Mouse (Mus musculus) urinary bladder, postnatal 25 days (tissue): ENCODE results near the gene Clec2d.
"Not testable (repeated sequence)": the region's sequence is repeated elsewhere in the genome, so short reads cannot be mapped to it uniquely, and the experiment has no call there.

Experiments used
- DNase-seq: peaks from one replicate; pipeline ENCODE4 v3.0.0; 2022; ENCODE audit warnings: low spot score

Gene Clec2d

GRCm38 (mm10) chr6:129180403-129181169 lies at the start of gene Clec2d:
TSS of gene Clec2d (plus strand) at chr6:129180615.
- DNase-seq = peak; percentile 56

GRCm38 (mm10) chr6:129132604-129133341 lies 47.6 kb upstream of the Clec2d start:
- DNase-seq = no peak

GRCm38 (mm10) chr6:129146812-129147211 lies 33.6 kb upstream of the Clec2d start:
- DNase-seq = no peak

GRCm38 (mm10) chr6:129160103-129160502 lies 20.3 kb upstream of the Clec2d start:
- no peak for DNase-seq

- DNase-seq = no peak
Observed at GRCm38 (mm10) chr6:129161136-129161535, 19.3 kb upstream of the Clec2d start.

- DNase-seq = no peak
Observed at GRCm38 (mm10) chr6:129161951-129162350, 18.5 kb upstream of the Clec2d start.

- DNase-seq = no peak
Observed at GRCm38 (mm10) chr6:129162587-129163159, 17.7 kb upstream of the Clec2d start.

- no peak for DNase-seq
Observed at GRCm38 (mm10) chr6:129163606-129164005, 16.8 kb upstream of the Clec2d start.

GRCm38 (mm10) chr6:129170925-129171324 lies 9.5 kb upstream of the Clec2d start:
- DNase-seq = no peak

- DNase-seq = no peak
Observed at GRCm38 (mm10) chr6:129171675-129172074, 8.7 kb upstream of the Clec2d start.

GRCm38 (mm10) chr6:129174836-129175235 lies 5.6 kb upstream of the Clec2d start:
- no peak for DNase-seq

GRCm38 (mm10) chr6:129175612-129176011 lies 4.8 kb upstream of the Clec2d start:
- no peak for DNase-seq

- DNase-seq = no peak
Observed at GRCm38 (mm10) chr6:129176621-129177020, 3.8 kb upstream of the Clec2d start.

GRCm38 (mm10) chr6:129179281-129179680 lies 1.1 kb upstream of the Clec2d start:
- no peak for DNase-seq

GRCm38 (mm10) chr6:129179831-129180230 lies 584 bp upstream of the Clec2d start:
- not testable (repeated sequence) for DNase-seq

- DNase-seq = no peak
Observed at GRCm38 (mm10) chr6:129181249-129181648, 834 bp downstream of the Clec2d start.

- DNase-seq = no peak
Observed at GRCm38 (mm10) chr6:129181683-129182082, 1.3 kb downstream of the Clec2d start.

GRCm38 (mm10) chr6:129182518-129182917 lies 2.1 kb downstream of the Clec2d start:
- DNase-seq = no peak

GRCm38 (mm10) chr6:129184001-129184400 lies 3.6 kb downstream of the Clec2d start:
- not testable (repeated sequence) for DNase-seq

- DNase-seq = no peak
Observed at GRCm38 (mm10) chr6:129184788-129185187, 4.4 kb downstream of the Clec2d start.

GRCm38 (mm10) chr6:129186022-129186421 lies 5.6 kb downstream of the Clec2d start:
- DNase-seq = no peak

- DNase-seq = no peak
Observed at GRCm38 (mm10) chr6:129186457-129187199, 6.2 kb downstream of the Clec2d start.
